Mouse (Mus musculus): Measurements from ENCODE around the gene Gcn1l1. TPM values are rescaled to one million over a fixed set of nuclear protein-coding genes. Genes with fewer than 3 reads are reported as not detected.

Gcn1l1 gene
- polyA plus RNA-seq, 1 experiment from 2014 or later: 29.3 TPM

DNA sequence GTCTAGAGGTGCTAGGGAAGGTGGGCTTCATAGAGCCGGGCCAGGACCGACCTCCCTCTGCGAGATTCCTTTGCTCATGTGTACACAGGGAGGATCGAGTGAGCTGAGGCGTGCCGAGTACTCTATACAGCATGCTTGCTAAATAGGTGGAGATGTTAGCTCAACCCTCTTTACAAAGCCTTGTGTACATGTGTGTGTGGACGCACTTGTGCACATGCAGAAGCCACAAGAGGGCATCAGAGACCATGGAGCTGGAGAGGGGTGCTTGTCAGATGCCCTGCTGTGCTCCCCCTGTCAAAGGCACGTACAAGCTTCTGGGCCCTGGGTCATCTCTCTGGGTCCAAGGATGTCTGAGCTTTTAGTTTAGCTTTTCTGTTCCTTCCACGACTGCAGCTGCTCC, 79.1 kb downstream of the Gcn1l1 start:
- H3K9me3 ChIP-seq (replicated peaks; ENCODE audit: control insufficient read depth, low read length): no peaks in the 10 kb centered on the region
- 86% methylated on average over 9 of the region's 9 CpGs for WGBS
- no peak overlapping the region for H3K4me2 ChIP-seq (ENCODE audit: low read depth, low read length)
- H3K36me3 ChIP-seq (replicated peaks; ENCODE audit: control insufficient read depth, insufficient read depth, low read depth, low read length): peaks cover 16% of the 10 kb centered on the region
- no peak overlapping the region for H3K4me3 ChIP-seq (ENCODE audit: low read depth, low read length)
- no peaks in the 10 kb centered on the region for H3K27me3 ChIP-seq (ENCODE audit: control insufficient read depth, insufficient read depth, low read length)
- ATAC-seq (replicated peaks; ENCODE audit: insufficient number of reproducible peaks, low FRiP score, low TSS enrichment, low read depth): no peak
- no peak for DNase-seq (ENCODE audit: low spot score)
- no peak overlapping the region for H3K27ac ChIP-seq (replicated peaks; ENCODE audit: low read depth, low read length)
- no peak overlapping the region for H3K9ac ChIP-seq (replicated peaks; ENCODE audit: low read length)
- no peaks in the 10 kb centered on the region for H3K4me1 ChIP-seq (ENCODE audit: control insufficient read depth, insufficient read depth, low read length)

DNA sequence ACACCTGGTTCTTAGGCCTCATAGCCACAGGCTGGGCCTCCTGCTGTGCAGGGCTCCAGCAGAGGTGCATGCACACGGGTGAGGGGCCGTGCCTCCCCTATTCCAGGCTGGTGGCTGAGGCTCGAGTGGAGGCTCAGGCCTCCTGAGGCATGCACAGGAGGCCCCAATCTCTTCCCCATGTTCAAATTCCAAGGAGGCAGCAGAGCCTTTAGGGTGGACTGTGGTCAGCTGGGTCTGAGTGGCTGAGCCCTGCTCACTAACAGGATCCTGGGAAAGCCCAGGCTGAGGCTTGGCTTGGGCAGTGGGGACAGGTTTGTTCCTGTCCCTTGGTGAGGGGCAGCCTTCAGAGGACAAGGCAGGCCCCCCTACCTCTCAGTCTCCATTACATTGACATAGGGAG, 83.8 kb downstream of the Gcn1l1 start:
- Histone ChIP-seq H3K9me3 (replicated peaks; ENCODE audit: control insufficient read depth, low read length) (no peaks in the 10 kb centered on the region), H3K4me1 (ENCODE audit: control insufficient read depth, insufficient read depth, low read length) (no peaks in the 10 kb centered on the region), H3K27ac (replicated peaks; ENCODE audit: low read depth, low read length) (no peak overlapping the region), H3K9ac (replicated peaks; ENCODE audit: low read length) (no peak overlapping the region), H3K27me3 (ENCODE audit: control insufficient read depth, insufficient read depth, low read length) (no peaks in the 10 kb centered on the region), H3K4me3 (ENCODE audit: low read depth, low read length) (no peak overlapping the region), H3K36me3 (replicated peaks; ENCODE audit: control insufficient read depth, insufficient read depth, low read depth, low read length) (peaks cover 15% of the 10 kb centered on the region), H3K4me2 (ENCODE audit: low read depth, low read length) (no peak overlapping the region)
- 68% methylated on average over 3 of the region's 3 CpGs for WGBS
- no peak for ATAC-seq (replicated peaks; ENCODE audit: insufficient number of reproducible peaks, low FRiP score, low TSS enrichment, low read depth)
- DNase-seq (ENCODE audit: low spot score): no peak

DNA sequence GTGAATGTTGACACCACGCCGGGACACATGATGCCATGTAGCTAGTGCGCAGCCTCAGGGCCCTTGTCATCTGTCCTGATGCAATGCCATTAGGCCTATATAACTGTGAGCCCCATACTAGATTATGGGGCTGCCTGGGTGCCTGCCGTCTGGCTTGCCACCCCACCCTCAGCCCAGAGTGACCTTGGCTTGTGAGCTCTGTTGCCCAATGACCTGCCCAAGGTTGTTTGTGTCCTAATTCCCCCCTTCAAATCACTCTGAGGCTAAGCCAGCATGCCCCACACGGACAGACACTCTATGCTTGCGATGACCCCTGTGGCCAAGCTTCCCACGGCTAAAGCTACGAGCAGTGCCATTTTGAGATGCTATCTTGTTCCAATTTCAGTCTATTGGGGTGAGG, 84.6 kb downstream of the Gcn1l1 start:
- H3K27me3 ChIP-seq (ENCODE audit: control insufficient read depth, insufficient read depth, low read length): no peaks in the 10 kb centered on the region
- H3K9ac ChIP-seq (replicated peaks; ENCODE audit: low read length): no peak overlapping the region
- no peaks in the 10 kb centered on the region for H3K9me3 ChIP-seq (replicated peaks; ENCODE audit: control insufficient read depth, low read length)
- WGBS: 86% methylated on average over 8 of the region's 8 CpGs
- no peaks in the 10 kb centered on the region for H3K4me1 ChIP-seq (ENCODE audit: control insufficient read depth, insufficient read depth, low read length)
- no peak overlapping the region for H3K4me3 ChIP-seq (ENCODE audit: low read depth, low read length)
- H3K36me3 ChIP-seq (replicated peaks; ENCODE audit: control insufficient read depth, insufficient read depth, low read depth, low read length): peaks cover 12% of the 10 kb centered on the region
- DNase-seq (ENCODE audit: low spot score): no peak
- no peak overlapping the region for H3K27ac ChIP-seq (replicated peaks; ENCODE audit: low read depth, low read length)
- H3K4me2 ChIP-seq (ENCODE audit: low read depth, low read length): no peak overlapping the region
- no peak for ATAC-seq (replicated peaks; ENCODE audit: insufficient number of reproducible peaks, low FRiP score, low TSS enrichment, low read depth)

DNA sequence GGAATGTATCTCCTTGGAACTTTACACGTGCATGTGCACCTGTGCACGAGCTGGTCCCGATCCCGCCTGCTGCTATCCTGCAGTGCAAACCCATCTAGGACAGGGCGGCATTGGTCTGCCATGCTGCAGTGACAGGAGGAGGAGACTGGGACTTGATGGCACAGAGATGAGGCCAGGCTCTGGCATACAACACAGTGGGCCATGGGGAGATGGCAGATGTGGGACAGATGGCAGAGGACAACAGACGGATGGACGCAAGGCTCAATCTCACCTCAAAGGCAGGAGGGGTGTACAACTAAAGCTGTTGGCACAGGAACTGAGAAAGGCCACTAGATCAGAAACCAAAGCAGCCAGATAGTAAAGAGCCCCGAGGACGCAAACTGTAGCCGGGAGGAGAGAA, 85.8 kb downstream of the Gcn1l1 start:
- Histone ChIP-seq H3K9ac (replicated peaks; ENCODE audit: low read length) (no peak overlapping the region), H3K27me3 (ENCODE audit: control insufficient read depth, insufficient read depth, low read length) (no peaks in the 10 kb centered on the region), H3K36me3 (replicated peaks; ENCODE audit: control insufficient read depth, insufficient read depth, low read depth, low read length) (peaks cover 5% of the 10 kb centered on the region), H3K4me3 (ENCODE audit: low read depth, low read length) (no peak overlapping the region), H3K27ac (replicated peaks; ENCODE audit: low read depth, low read length) (no peak overlapping the region), H3K4me1 (ENCODE audit: control insufficient read depth, insufficient read depth, low read length) (no peaks in the 10 kb centered on the region), H3K9me3 (replicated peaks; ENCODE audit: control insufficient read depth, low read length) (no peaks in the 10 kb centered on the region), H3K4me2 (ENCODE audit: low read depth, low read length) (no peak overlapping the region)
- 91% methylated on average over 10 of the region's 10 CpGs for WGBS
- DNase-seq (ENCODE audit: low spot score): no peak
- no peak for ATAC-seq (replicated peaks; ENCODE audit: insufficient number of reproducible peaks, low FRiP score, low TSS enrichment, low read depth)

DNA sequence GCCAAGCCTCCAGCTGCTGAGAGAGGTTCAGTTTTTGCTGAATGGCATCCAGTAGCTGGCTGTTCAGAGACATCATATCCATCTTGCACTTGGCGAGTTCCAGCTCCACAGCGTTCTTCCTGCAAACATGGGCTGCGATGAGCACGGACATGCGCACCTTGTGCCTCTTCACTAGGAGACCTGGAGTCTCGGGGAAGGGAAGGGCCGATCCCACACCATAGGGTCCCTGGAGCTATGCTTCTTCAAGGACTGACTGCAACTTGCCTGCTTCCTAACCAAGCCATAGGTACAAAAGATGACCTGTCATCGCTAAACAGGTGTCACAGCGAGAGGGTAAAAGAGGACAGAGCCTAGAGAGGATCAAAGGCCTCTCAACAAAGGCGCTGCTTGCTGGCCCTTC, 86.8 kb downstream of the Gcn1l1 start:
- Histone ChIP-seq H3K4me3 (ENCODE audit: low read depth, low read length) (no peak overlapping the region), H3K9ac (replicated peaks; ENCODE audit: low read length) (no peak overlapping the region), H3K4me2 (ENCODE audit: low read depth, low read length) (no peak overlapping the region), H3K9me3 (replicated peaks; ENCODE audit: control insufficient read depth, low read length) (no peaks in the 10 kb centered on the region), H3K4me1 (ENCODE audit: control insufficient read depth, insufficient read depth, low read length) (no peaks in the 10 kb centered on the region), H3K27ac (replicated peaks; ENCODE audit: low read depth, low read length) (no peak overlapping the region), H3K36me3 (replicated peaks; ENCODE audit: control insufficient read depth, insufficient read depth, low read depth, low read length) (no peaks in the 10 kb centered on the region; the same call in none of the 2 replicates), H3K27me3 (ENCODE audit: control insufficient read depth, insufficient read depth, low read length) (no peaks in the 10 kb centered on the region)
- ATAC-seq (replicated peaks; ENCODE audit: insufficient number of reproducible peaks, low FRiP score, low TSS enrichment, low read depth) (no peak), DNase-seq (ENCODE audit: low spot score) (no peak)
- whole genome bisulfite sequencing: 89% methylated on average over 10 of the region's 10 CpGs

DNA sequence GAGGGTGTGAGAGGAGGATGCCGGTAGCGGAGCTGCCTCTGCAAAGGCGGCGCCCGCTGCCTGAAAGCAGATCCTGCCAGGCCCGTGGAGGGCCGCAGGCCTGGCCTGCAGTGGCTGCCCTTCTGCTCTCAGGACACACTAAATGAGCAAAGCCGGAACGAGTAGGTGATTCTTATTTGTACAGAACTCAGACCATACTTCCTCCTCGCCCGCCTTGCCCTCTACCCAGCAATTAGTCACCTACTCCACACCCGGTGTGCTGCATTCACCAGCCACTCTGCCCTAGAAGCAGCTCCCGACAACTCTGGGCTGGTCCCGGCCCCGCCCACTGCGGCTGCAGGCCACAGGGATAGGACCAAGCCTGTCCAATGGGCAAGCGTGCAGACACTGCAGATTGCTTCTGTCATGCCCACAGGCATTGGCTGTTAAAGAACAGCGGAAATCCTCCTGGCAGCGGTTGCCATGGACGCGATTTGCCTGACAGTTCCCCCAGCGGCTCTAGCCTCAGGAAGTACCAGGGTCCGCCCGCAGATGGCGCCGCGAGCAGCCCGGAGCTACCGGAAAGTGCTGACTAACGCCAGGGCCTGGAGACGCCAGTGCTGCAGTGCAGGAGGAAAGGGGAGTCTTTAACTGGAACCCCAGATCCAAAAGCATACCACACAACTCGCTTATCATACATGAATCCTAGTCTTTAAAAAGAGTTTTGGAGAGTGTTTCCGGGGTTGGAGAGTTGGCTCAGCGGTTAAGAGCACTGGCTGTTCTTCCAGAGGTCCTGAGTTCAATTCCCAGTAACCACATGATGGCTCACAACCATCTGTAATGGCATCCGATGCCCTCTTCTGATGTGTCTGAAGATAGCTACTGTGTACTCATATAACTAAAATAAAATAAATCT, 87.9 kb downstream of the Gcn1l1 start:
- no peaks in the 10 kb centered on the region; the same call in 1 of the 2 replicates for H3K36me3 ChIP-seq (replicated peaks; ENCODE audit: control insufficient read depth, insufficient read depth, low read depth, low read length)
- peak overlapping the region; percentile 59 for H3K9ac ChIP-seq (replicated peaks; ENCODE audit: low read length)
- no peaks in the 10 kb centered on the region for H3K27me3 ChIP-seq (ENCODE audit: control insufficient read depth, insufficient read depth, low read length)
- no peak overlapping the region for H3K27ac ChIP-seq (replicated peaks; ENCODE audit: low read depth, low read length)
- H3K9me3 ChIP-seq (replicated peaks; ENCODE audit: control insufficient read depth, low read length): no peaks in the 10 kb centered on the region
- peak overlapping the region; percentile 42 for H3K4me3 ChIP-seq (ENCODE audit: low read depth, low read length)
- ATAC-seq (replicated peaks; ENCODE audit: insufficient number of reproducible peaks, low FRiP score, low TSS enrichment, low read depth) (peak; percentile 99), DNase-seq (ENCODE audit: low spot score) (peak; percentile 99)
- H3K4me2 ChIP-seq (ENCODE audit: low read depth, low read length): peak overlapping the region; percentile 68
- 5% methylated on average over 35 of the region's 35 CpGs for WGBS
- no peaks in the 10 kb centered on the region for H3K4me1 ChIP-seq (ENCODE audit: control insufficient read depth, insufficient read depth, low read length)

DNA sequence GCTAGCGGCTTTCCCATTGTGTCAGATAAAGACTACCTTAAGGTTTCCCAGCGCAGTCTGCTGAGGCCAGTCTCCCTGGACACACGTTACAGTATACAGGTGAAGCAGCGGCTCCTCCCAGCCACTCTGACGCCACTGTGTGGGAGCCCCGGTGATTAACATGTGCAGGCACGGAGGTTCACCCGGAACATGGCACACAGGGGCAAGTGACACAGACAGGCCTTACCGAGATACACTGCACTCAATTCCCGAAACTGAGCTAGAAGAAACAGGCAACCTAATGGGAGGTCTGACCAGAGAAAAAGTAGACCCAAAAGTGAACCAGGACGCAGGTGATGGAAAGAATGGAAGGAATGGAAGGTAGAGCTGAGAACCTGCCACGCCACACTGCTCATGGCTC, 88.7 kb downstream of the Gcn1l1 start:
- Histone ChIP-seq H3K27ac (replicated peaks; ENCODE audit: low read depth, low read length) (no peak overlapping the region), H3K4me1 (ENCODE audit: control insufficient read depth, insufficient read depth, low read length) (no peaks in the 10 kb centered on the region), H3K9ac (replicated peaks; ENCODE audit: low read length) (no peak overlapping the region), H3K4me3 (ENCODE audit: low read depth, low read length) (no peak overlapping the region), H3K27me3 (ENCODE audit: control insufficient read depth, insufficient read depth, low read length) (no peaks in the 10 kb centered on the region), H3K36me3 (replicated peaks; ENCODE audit: control insufficient read depth, insufficient read depth, low read depth, low read length) (no peaks in the 10 kb centered on the region), H3K9me3 (replicated peaks; ENCODE audit: control insufficient read depth, low read length) (no peaks in the 10 kb centered on the region), H3K4me2 (ENCODE audit: low read depth, low read length) (no peak overlapping the region)
- DNase-seq (ENCODE audit: low spot score): no peak
- WGBS: 86% methylated on average over 12 of the region's 12 CpGs
- ATAC-seq (replicated peaks; ENCODE audit: insufficient number of reproducible peaks, low FRiP score, low TSS enrichment, low read depth): no peak

DNA sequence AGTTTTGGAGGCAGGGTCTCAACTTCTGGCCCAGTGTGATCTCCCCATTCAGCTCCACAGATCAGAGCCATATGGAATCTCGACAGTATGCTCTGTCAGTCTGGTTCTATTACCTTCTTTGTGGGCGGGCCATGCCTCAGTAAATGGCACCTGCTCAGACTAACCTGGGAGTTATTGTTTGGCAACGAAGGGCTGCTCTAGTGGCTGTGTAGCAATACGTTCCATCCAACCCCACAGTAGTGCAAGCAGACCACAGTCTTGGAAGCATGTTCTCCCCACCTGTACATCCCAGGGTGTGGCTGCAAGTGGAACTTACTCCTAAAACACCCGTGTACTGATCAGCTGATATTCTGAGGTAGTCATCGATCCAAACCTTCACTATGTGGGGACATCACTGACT, 91.6 kb downstream of the Gcn1l1 start:
- WGBS: 80% methylated on average over 6 of the region's 6 CpGs
- Histone ChIP-seq H3K9me3 (replicated peaks; ENCODE audit: control insufficient read depth, low read length) (no peaks in the 10 kb centered on the region), H3K4me1 (ENCODE audit: control insufficient read depth, insufficient read depth, low read length) (no peaks in the 10 kb centered on the region), H3K27me3 (ENCODE audit: control insufficient read depth, insufficient read depth, low read length) (no peaks in the 10 kb centered on the region), H3K4me3 (ENCODE audit: low read depth, low read length) (no peak overlapping the region), H3K9ac (replicated peaks; ENCODE audit: low read length) (no peak overlapping the region), H3K27ac (replicated peaks; ENCODE audit: low read depth, low read length) (no peak overlapping the region), H3K36me3 (replicated peaks; ENCODE audit: control insufficient read depth, insufficient read depth, low read depth, low read length) (no peaks in the 10 kb centered on the region), H3K4me2 (ENCODE audit: low read depth, low read length) (no peak overlapping the region)
- DNase-seq (ENCODE audit: low spot score) (no peak), ATAC-seq (replicated peaks; ENCODE audit: insufficient number of reproducible peaks, low FRiP score, low TSS enrichment, low read depth) (no peak)

Data from embryonic facial prominence, embryonic 11.5 days (tissue).